Mouse (Mus musculus): Measurements from ENCODE around the gene Rnasek. TPM values are rescaled to one million over a fixed set of nuclear protein-coding genes. Genes with fewer than 3 reads are reported as not detected.

Rnasek gene
- polyA plus RNA-seq, 1 experiment from 2014 or later = 241 TPM

GRCm38 (mm10) chr11:70280441-70280840 is 40.8 kb upstream of the Rnasek start:
- Histone ChIP-seq H3K9me3 (ENCODE audit: low read length) (no peaks in the 10 kb centered on the region), H3K9ac (replicated peaks) (no peak overlapping the region), H3K4me3 (ENCODE audit: low read depth, low read length) (no peak overlapping the region), H3K27me3 (ENCODE audit: insufficient read depth, low read length) (no peaks in the 10 kb centered on the region), H3K4me2 (ENCODE audit: low read depth, low read length) (no peak overlapping the region), H3K4me1 (ENCODE audit: insufficient read depth) (no peaks in the 10 kb centered on the region), H3K27ac (ENCODE audit: low read depth) (no peak overlapping the region), H3K36me3 (replicated peaks; ENCODE audit: insufficient read depth, low read length) (no peaks in the 10 kb centered on the region)
- DNase-seq = no peak
- 34% methylated on average over 3 of the region's 3 CpGs for WGBS (ENCODE audit: insufficient replicate concordance)
- no peak for TF ChIP-seq EP300 (IDR thresholded peaks at IDR 0.05; ENCODE audit: low read depth)
- no peak for TF ChIP-seq CTCF (IDR thresholded peaks at IDR 0.05; ENCODE audit: low read depth)
- no peak for ATAC-seq

GRCm38 (mm10) chr11:70278961-70279360 is 39.3 kb upstream of the Rnasek start:
- Histone ChIP-seq H3K4me2 (ENCODE audit: low read depth, low read length) (no peak overlapping the region), H3K4me1 (ENCODE audit: insufficient read depth) (no peaks in the 10 kb centered on the region), H3K36me3 (replicated peaks; ENCODE audit: insufficient read depth, low read length) (no peaks in the 10 kb centered on the region), H3K4me3 (ENCODE audit: low read depth, low read length) (no peak overlapping the region), H3K27ac (ENCODE audit: low read depth) (no peak overlapping the region), H3K9me3 (ENCODE audit: low read length) (no peaks in the 10 kb centered on the region), H3K9ac (replicated peaks) (no peak overlapping the region), H3K27me3 (ENCODE audit: insufficient read depth, low read length) (no peaks in the 10 kb centered on the region)
- 78% methylated on average over 3 of the region's 3 CpGs for WGBS (ENCODE audit: insufficient replicate concordance)
- no peak for ATAC-seq
- TF ChIP-seq CTCF (IDR thresholded peaks at IDR 0.05; ENCODE audit: low read depth) = no peak
- TF ChIP-seq EP300 (IDR thresholded peaks at IDR 0.05; ENCODE audit: low read depth) = no peak
- no peak for DNase-seq

GRCm38 (mm10) chr11:70271641-70272040 is 32.0 kb upstream of the Rnasek start:
- H3K4me3 ChIP-seq (ENCODE audit: low read depth, low read length) = no peak overlapping the region
- H3K9ac ChIP-seq (replicated peaks) = no peak overlapping the region
- H3K9me3 ChIP-seq (ENCODE audit: low read length) = no peaks in the 10 kb centered on the region
- no peaks in the 10 kb centered on the region for H3K36me3 ChIP-seq (replicated peaks; ENCODE audit: insufficient read depth, low read length)
- no peaks in the 10 kb centered on the region for H3K27me3 ChIP-seq (ENCODE audit: insufficient read depth, low read length)
- no peak overlapping the region for H3K4me2 ChIP-seq (ENCODE audit: low read depth, low read length)
- DNase-seq = no peak
- WGBS (ENCODE audit: insufficient replicate concordance) = 69% methylated on average over 7 of the region's 7 CpGs
- no peak for TF ChIP-seq CTCF (IDR thresholded peaks at IDR 0.05; ENCODE audit: low read depth)
- no peak for TF ChIP-seq EP300 (IDR thresholded peaks at IDR 0.05; ENCODE audit: low read depth)
- no peaks in the 10 kb centered on the region for H3K4me1 ChIP-seq (ENCODE audit: insufficient read depth)
- no peak overlapping the region for H3K27ac ChIP-seq (ENCODE audit: low read depth)
- no peak for ATAC-seq

- TF ChIP-seq CTCF (IDR thresholded peaks at IDR 0.05; ENCODE audit: low read depth) (no peak), EP300 (IDR thresholded peaks at IDR 0.05; ENCODE audit: low read depth) (no peak)
- Histone ChIP-seq H3K36me3 (replicated peaks; ENCODE audit: insufficient read depth, low read length) (no peaks in the 10 kb centered on the region), H3K4me2 (ENCODE audit: low read depth, low read length) (no peak overlapping the region), H3K4me1 (ENCODE audit: insufficient read depth) (no peaks in the 10 kb centered on the region), H3K9ac (replicated peaks) (no peak overlapping the region), H3K4me3 (ENCODE audit: low read depth, low read length) (no peak overlapping the region), H3K27ac (ENCODE audit: low read depth) (no peak overlapping the region), H3K27me3 (ENCODE audit: insufficient read depth, low read length) (no peaks in the 10 kb centered on the region), H3K9me3 (ENCODE audit: low read length) (no peaks in the 10 kb centered on the region)
- ATAC-seq = no peak
- WGBS (ENCODE audit: insufficient replicate concordance) = 80% methylated on average over 1 of the region's 1 CpGs
- no peak for DNase-seq
Measured at GRCm38 (mm10) chr11:70266405-70266804, 26.8 kb upstream of the Rnasek start.

- DNase-seq (no peak), ATAC-seq (no peak)
- no peak overlapping the region for H3K27ac ChIP-seq (ENCODE audit: low read depth)
- H3K4me2 ChIP-seq (ENCODE audit: low read depth, low read length) = no peak overlapping the region
- H3K4me1 ChIP-seq (ENCODE audit: insufficient read depth) = no peaks in the 10 kb centered on the region
- no peak overlapping the region for H3K9ac ChIP-seq (replicated peaks)
- TF ChIP-seq EP300 (IDR thresholded peaks at IDR 0.05; ENCODE audit: low read depth) (no peak), CTCF (IDR thresholded peaks at IDR 0.05; ENCODE audit: low read depth) (no peak)
- no peaks in the 10 kb centered on the region for H3K27me3 ChIP-seq (ENCODE audit: insufficient read depth, low read length)
- no peaks in the 10 kb centered on the region for H3K36me3 ChIP-seq (replicated peaks; ENCODE audit: insufficient read depth, low read length)
- WGBS (ENCODE audit: insufficient replicate concordance) = 61% methylated on average over 4 of the region's 4 CpGs
- H3K4me3 ChIP-seq (ENCODE audit: low read depth, low read length) = no peak overlapping the region
- H3K9me3 ChIP-seq (ENCODE audit: low read length) = no peaks in the 10 kb centered on the region
Measured at GRCm38 (mm10) chr11:70265819-70266218, 26.2 kb upstream of the Rnasek start.

- Histone ChIP-seq H3K9ac (replicated peaks) (no peak overlapping the region), H3K4me3 (ENCODE audit: low read depth, low read length) (no peak overlapping the region), H3K9me3 (ENCODE audit: low read length) (no peaks in the 10 kb centered on the region), H3K36me3 (replicated peaks; ENCODE audit: insufficient read depth, low read length) (no peaks in the 10 kb centered on the region), H3K27ac (ENCODE audit: low read depth) (no peak overlapping the region), H3K27me3 (ENCODE audit: insufficient read depth, low read length) (no peaks in the 10 kb centered on the region), H3K4me2 (ENCODE audit: low read depth, low read length) (no peak overlapping the region), H3K4me1 (ENCODE audit: insufficient read depth) (no peaks in the 10 kb centered on the region)
- TF ChIP-seq EP300 (IDR thresholded peaks at IDR 0.05; ENCODE audit: low read depth) = no peak
- no peak for TF ChIP-seq CTCF (IDR thresholded peaks at IDR 0.05; ENCODE audit: low read depth)
- DNase-seq (no peak), ATAC-seq (no peak)
- WGBS (ENCODE audit: insufficient replicate concordance) = 42% methylated on average over 3 of the region's 3 CpGs
Measured at GRCm38 (mm10) chr11:70265252-70265651, 25.6 kb upstream of the Rnasek start.

- TF ChIP-seq CTCF (IDR thresholded peaks at IDR 0.05; ENCODE audit: low read depth) = no peak
- TF ChIP-seq EP300 (IDR thresholded peaks at IDR 0.05; ENCODE audit: low read depth) = no peak
- no peak for ATAC-seq
- H3K4me3 ChIP-seq (ENCODE audit: low read depth, low read length) = no peak overlapping the region
- H3K9me3 ChIP-seq (ENCODE audit: low read length) = no peaks in the 10 kb centered on the region
- no peaks in the 10 kb centered on the region for H3K36me3 ChIP-seq (replicated peaks; ENCODE audit: insufficient read depth, low read length)
- no peaks in the 10 kb centered on the region for H3K4me1 ChIP-seq (ENCODE audit: insufficient read depth)
- H3K4me2 ChIP-seq (ENCODE audit: low read depth, low read length) = no peak overlapping the region
- DNase-seq = no peak
- WGBS (ENCODE audit: insufficient replicate concordance) = 86% methylated on average over 4 of the region's 4 CpGs
- peaks cover 16% of the 10 kb centered on the region for H3K27me3 ChIP-seq (ENCODE audit: insufficient read depth, low read length)
- H3K9ac ChIP-seq (replicated peaks) = no peak overlapping the region
- H3K27ac ChIP-seq (ENCODE audit: low read depth) = no peak overlapping the region
Measured at GRCm38 (mm10) chr11:70259035-70259434, 19.4 kb upstream of the Rnasek start.
